Comparison of ENCODE assay signal across 29 mouse cellular contexts in the genomic region with DNA sequence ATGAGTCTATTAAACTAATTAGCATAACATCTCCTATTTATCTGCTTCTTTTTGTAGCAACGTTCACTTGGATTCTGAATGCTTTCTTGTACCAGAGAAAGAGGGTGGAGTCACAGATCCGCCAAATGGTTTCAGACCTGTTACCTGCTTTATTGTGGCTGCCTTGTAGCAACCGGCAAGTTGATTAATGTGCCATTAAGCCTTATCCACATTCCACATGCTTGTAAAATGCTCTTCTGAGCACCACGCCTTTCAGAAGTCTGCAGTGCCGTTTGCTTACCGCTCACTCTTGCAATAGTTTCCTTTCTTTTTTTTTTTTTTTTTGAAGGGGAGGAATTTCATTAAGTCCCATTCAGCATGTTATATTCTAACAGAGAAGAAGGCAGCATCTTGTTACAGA. TPM values are rescaled to one million over a fixed set of nuclear protein-coding genes. Genes with fewer than 3 reads are reported as not detected.
"Had no signal": no experiment of that assay in that cellular context is flagged by ENCODE, and none has a peak within 500 bp of the region (broad histone marks: within the 10 kb centered on the region; RNA-seq: fewer than 3 reads in every experiment).

No protein-coding gene starts in this region.

- H3K4me3 ChIP-seq: layer of hippocampus, adult 2 months; left cerebral cortex, adult 2 months; liver, embryonic 13.5 days; lung, embryonic 15.5 days; midbrain, embryonic 13.5 days; myocyte had no signal

- H3K27me3 ChIP-seq: lung, embryonic 15.5 days; midbrain, embryonic 13.5 days had no signal

- ATAC-seq: midbrain, embryonic 13.5 days; midbrain, embryonic 16.5 days had no signal

- H3K4me2 ChIP-seq: liver, embryonic 13.5 days; lung, embryonic 15.5 days; midbrain, embryonic 13.5 days had no signal

- H3K36me3 ChIP-seq: liver, embryonic 13.5 days; lung, embryonic 15.5 days; midbrain, embryonic 13.5 days had no signal

- H3K4me1 ChIP-seq: midbrain, embryonic 13.5 days had no signal

- H3K27ac ChIP-seq: layer of hippocampus, adult 2 months; liver, embryonic 13.5 days; lung, embryonic 15.5 days; midbrain, embryonic 13.5 days had no signal

- DNase-seq: kidney, adult 11 months; kidney, adult 9 months; kidney, postnatal 25 days; layer of hippocampus, adult 9-11 months; layer of hippocampus, postnatal 36 days; liver, embryonic 13.5 days; lung, postnatal 4 days; right cerebral cortex, adult 18-20 months; right cerebral cortex, postnatal 14 days; right cerebral cortex, postnatal 4 days; thymus, postnatal 36 days had no signal

- H3K9me3 ChIP-seq: liver, embryonic 13.5 days; lung, embryonic 15.5 days; midbrain, embryonic 13.5 days had no signal

- H3K9ac ChIP-seq: liver, embryonic 13.5 days; lung, embryonic 15.5 days; midbrain, embryonic 13.5 days had no signal

RNA-seq across cellular contexts. Expression of a gene that starts 7.4 kb away (rescaled TPM):
- total RNA-seq: monocyte, adult 5-6 weeks had no signal

RNA-seq across cellular contexts. Expression of a gene that starts 41.9 kb away (rescaled TPM):
- total RNA-seq: layer of hippocampus, adult 2 months; layer of hippocampus, postnatal 36 days; left cerebral cortex, adult 2 months; left cerebral cortex, postnatal 10 days; left cerebral cortex, postnatal 36 days; liver, adult 2 months; monocyte, adult 5-6 weeks had no signal
- polyA plus RNA-seq: kidney, embryonic 16.5 days; large intestine, adult 2 months; limb, embryonic 11.5 days; limb, embryonic 14.5 days; liver, adult 2 months; lung, embryonic 15.5 days; midbrain, embryonic 13.5 days; midbrain, embryonic 16.5 days; myocyte; neural tube, embryonic 11.5 days; neural tube, embryonic 14.5 days; stomach, embryonic 14.5 days; urinary bladder, adult 2 months had no signal

RNA-seq across cellular contexts. Expression of a gene that starts 49.6 kb away (rescaled TPM):
- total RNA-seq: layer of hippocampus, adult 2 months; layer of hippocampus, postnatal 36 days; left cerebral cortex, adult 2 months; left cerebral cortex, postnatal 10 days; left cerebral cortex, postnatal 36 days; liver, adult 2 months had no signal
- polyA plus RNA-seq: kidney, embryonic 16.5 days; midbrain, embryonic 16.5 days; myocyte; neural tube, embryonic 11.5 days; neural tube, embryonic 14.5 days; stomach, embryonic 14.5 days had no signal
